Mouse (Mus musculus) activated CD4-positive, CD25-positive, alpha-beta regulatory T cell, adult 4 months (primary cell): Measurements from ENCODE around the gene Lingo1. TPM values are rescaled to one million over a fixed set of nuclear protein-coding genes. Genes with fewer than 3 reads are reported as not detected.

ENCODE experiments used
- ATAC-seq: one replicate; pipeline ENCODE4 v1.8.0; 2017
- polyA plus RNA-seq, 2 experiments: library from polyadenylated mRNA; unstranded; fragments of 100-300 nt; shearing (Covaris generic); gene quantifications; one replicate each; pipeline ENCODE4 v1.2.1; 2017

Lingo1 gene
- polyA plus RNA-seq, 2 experiments from 2014 or later: not detected

DNA sequence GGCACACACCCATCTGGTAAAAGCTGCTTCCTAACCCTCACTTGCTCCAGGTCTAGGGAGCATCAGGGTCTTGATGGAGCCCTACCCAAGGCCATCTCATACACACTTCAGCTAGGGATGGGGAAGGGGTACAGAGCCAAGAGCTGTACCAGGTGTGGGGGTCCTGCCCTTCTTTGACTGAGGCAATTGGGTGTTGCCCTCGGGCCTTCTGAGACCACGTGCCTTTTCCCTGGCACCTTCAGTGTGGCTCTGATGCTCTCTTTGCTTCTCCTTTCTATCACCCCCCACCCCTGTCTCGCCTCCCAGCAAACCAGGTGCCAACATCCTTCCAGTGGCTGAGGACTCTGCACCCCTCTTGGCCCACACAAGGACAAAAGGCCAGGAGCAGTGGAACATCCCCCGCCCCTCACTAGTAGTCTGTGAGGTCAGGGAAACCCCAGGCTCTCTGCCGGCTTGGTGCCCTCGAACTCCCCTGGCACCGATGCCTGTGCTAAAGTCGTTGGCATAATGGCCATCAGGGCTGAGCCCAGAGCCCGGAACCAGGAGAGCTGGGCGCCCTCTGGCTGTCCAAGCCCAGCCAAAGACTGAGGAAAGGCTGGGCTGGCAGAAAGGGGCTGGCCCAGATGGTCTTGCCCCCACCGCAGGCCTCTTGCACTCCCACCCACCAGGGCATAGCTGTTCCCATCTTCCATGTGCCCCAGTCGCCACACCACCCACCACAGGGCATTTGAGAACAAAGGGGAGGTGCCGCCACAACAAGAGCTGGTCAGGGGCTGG, 162.6 kb downstream of the Lingo1 start:
- ATAC-seq: no peak

DNA sequence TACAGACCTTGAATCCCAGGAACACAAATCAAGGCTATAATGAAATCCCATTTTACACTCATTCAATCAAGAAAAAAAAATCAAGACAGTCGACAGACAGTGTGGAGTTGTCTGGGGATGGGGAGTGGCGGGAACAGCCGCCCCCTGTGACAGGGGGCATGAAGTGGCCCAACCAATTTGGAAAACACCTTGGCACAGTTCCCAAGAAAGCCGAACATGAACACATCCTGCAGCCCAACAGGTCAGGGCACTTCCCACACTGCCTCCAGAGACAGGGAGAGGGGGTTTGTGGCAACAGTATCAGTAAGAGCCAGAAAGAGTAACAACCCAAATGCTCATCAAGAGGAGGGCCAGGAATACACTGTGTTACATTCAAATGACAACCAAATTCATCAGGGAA, 165.3 kb downstream of the Lingo1 start:
- no peak for ATAC-seq

DNA sequence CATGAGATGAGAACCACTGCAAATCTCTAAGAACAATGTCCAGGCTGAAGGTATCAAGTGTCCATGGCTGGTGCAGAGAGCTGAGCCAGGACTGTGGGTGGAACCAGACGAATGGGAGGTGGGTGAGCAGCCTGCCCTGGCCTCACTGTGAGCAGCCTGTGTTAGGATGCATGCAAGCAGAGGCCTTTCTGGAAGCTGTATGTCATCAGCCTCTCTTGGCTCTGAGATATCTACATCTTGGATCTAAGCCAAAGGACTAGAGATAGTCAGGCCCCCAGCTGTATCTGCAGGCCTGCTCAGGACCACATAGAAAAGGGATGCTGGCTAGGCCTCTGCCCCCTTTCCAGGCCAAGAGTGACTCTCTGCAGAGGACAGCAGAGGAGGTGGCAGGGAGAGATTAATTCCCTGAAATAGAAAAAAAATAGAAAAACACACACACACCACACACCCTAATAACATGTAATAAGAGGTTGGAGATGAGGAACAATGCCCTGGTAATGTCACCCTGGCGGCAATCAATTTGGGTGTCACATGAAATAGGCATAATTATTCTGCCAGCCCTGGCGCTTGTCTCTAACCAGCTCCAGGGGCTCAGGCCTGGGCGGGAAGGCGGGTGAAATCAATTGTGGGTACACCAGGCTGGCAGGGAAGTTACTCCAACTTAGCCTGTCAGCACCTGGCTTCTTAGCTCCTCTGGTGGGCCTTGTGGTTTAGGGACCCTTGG, 166.4 kb downstream of the Lingo1 start:
- no peak for ATAC-seq

DNA sequence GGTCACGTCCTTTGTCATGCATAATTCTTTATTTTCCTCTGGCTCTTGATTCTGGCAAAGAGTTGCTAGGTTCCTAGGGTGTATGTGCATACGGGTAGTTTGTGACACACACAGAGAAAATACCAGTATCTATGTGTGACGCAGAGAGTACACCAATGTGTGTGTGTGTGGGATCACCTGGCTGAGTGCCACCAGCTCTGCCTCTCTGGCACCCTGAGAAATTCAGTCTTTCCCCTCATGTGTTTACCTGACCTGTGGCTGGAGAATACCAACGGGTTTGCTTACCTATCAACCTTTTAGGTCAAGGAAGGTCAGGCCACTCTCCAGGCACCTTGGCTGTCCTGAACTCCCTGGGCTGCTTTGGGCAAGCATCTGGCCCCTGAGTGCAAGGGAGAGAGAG, 169.0 kb downstream of the Lingo1 start:
- ATAC-seq: no peak

DNA sequence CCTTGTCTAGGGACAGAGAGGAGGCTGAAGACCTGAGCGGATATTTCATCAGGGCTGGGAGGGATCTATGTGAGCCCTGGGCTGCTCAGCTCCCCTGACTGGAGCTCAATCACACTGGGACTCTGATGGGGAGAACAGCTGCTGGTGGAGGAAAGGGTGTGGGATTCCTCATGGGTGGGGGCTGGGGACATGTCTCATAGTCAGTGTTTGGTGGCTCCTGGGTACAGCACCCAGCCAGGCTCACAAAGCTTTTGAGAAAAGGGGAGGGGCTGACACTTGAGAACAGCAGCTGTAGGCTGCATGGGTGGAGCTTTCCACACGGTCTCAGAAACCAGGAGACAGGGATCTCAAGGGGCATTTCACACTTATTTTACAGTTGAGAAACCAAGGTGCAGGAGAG, 171.3 kb downstream of the Lingo1 start:
- no peak for ATAC-seq

DNA sequence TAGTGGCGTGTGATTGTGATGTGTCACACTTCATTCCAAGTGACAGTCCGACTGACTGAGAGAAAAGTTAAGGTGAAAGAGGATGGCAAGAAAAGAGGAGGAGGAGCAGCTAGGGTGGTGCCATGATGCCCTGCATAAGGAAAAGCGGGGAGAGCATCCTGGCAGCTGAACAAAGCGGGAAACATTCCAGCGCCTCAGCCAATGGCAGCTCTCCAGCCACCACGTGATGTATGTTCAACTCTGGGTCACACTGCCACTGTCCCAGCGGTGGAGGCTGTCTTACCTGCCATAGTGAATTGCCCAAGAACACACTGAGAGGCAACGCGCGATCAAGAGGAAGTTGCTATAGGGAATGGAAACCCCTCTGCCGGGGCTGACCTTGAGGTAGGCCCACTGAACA, 172.9 kb downstream of the Lingo1 start:
- no peak for ATAC-seq

DNA sequence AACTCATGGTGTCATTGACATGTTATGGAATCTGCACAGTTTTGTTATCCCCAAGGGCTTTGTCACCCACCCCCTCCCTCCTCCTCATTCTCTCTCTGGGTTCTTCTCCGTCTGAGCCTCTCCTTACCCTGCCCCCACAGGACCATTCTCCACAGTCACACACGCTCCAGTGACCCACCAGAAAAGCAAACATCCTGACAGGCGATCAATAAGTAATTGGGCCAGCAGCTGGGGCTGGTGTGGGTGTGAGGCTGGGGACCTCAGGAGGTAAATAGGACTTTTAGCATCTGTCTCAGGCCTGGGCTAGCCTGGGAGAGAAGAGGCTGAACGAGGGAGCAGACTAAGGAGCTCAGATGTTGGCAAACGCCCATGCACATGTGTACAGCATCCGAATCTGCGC, 173.5 kb downstream of the Lingo1 start:
- ATAC-seq: no peak

DNA sequence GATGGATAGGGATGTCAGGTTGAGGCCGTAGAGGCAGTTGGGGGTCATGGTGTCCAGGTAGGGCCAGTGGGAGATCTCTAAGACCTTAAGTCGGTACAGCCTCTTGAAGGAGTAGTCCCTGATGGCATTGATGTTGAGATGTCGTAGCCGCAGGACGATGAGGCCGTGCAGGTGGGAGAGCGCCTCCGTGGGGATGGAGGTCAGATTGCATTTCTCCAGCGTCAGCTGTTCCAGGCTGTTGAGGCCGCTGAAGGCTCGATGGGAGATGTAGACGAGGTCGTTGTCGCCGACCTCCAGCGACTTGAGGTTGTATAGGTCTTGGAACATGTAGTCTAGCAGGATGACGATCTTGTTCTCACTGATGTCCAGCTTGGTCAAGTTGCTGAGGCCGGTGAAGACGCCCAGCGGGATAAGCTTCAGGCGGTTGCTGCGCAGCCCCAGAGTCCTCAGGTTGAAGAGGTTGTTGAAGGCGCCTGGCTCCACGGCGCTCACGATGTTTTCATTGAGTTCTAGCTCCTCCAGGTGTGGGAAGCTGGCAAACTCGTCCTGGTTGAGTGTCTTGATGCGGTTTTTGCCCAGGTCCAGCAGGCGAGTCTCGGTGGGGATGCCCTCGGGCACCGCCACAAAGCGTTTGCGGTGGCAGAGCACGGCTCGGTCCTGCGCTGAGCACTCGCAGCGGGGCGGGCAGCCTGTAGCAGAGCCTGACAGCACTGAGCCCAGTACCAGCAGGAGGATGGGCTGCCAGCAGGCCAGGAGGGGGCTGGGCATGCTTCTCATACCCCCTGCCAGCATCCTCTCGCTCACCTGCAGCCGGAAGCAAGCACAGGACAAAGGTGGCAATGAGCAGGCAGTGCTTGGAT, 175.5 kb downstream of the Lingo1 start:
- no peak for ATAC-seq

DNA sequence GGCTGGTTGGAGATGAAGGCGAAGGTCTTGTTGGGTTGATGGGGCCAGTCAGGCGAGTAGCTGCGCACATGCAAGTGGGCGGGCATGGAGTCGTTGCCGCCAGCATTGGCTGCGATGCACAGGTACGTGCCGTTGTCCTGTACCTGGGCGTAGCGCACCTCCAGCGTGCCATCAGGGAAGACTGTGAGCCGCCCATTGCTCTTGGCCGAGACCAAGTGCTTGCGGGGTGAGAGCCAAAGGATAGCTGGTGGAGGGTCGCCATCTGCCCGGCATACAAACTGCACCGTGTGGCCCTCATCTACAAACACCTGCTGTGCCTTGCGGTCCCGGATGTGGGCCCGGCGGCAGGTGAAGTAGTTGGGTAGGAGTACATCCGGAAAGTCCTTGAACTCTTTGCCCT, 176.6 kb downstream of the Lingo1 start:
- no peak for ATAC-seq

DNA sequence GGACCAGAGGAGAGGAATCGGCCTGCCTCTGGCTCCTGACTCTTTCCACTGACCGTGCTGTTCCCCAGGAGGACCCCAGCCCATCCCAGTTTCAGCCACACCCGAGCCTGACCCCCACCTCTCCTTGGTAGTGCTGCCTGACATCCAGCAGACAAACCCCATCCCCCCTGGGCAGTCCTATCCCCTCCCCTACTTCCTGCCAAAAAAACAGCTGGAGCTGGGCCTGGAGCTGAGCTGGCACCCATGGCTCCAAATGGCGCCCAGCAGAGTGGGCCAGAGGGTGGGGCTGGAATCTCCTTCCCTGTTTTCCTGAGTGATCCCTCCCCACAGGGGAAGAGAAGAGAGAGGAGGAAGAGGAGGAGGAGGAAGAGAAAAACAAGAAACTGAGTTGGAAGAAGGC, 177.6 kb downstream of the Lingo1 start:
- no peak for ATAC-seq

DNA sequence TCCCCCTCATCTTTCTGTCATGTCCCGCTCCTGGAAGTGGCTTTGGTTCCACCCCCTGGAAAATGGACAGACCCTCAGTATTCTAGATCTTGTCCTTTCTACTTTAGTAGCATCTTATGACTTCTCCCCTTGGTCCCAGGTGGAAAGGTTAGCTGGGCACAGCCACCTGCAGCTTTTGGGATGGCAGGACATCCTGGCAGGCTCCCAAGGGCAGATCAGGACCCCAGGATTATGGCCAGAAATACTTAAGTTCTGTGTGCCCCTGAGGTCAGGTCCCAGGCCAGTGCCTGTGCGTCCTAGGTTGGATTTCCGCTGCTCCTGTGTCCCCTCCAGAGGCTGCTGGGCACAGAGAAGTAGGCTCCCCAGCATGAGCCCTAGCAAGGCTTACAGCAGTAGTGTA, 180.2 kb downstream of the Lingo1 start:
- no peak for ATAC-seq

DNA sequence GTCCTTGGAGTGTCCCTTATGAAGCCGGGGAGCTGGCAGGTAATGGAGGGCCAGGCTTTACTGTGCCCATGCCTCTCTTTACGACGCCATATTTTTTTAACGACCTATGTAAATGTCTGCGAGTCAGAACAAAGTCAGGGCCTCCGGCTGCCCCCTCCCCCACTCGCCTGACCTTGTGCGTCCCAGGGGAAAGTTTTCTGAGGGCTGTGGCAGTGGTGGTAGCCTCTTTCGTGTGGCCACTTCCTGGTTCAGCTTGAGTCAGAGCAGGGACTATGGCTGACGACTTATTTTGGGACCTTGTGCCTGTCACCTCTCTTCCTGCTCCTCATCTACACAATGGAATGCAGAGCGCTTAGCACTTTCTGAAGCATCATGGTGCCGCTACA, 183.5 kb downstream of the Lingo1 start:
- ATAC-seq: no peak

DNA sequence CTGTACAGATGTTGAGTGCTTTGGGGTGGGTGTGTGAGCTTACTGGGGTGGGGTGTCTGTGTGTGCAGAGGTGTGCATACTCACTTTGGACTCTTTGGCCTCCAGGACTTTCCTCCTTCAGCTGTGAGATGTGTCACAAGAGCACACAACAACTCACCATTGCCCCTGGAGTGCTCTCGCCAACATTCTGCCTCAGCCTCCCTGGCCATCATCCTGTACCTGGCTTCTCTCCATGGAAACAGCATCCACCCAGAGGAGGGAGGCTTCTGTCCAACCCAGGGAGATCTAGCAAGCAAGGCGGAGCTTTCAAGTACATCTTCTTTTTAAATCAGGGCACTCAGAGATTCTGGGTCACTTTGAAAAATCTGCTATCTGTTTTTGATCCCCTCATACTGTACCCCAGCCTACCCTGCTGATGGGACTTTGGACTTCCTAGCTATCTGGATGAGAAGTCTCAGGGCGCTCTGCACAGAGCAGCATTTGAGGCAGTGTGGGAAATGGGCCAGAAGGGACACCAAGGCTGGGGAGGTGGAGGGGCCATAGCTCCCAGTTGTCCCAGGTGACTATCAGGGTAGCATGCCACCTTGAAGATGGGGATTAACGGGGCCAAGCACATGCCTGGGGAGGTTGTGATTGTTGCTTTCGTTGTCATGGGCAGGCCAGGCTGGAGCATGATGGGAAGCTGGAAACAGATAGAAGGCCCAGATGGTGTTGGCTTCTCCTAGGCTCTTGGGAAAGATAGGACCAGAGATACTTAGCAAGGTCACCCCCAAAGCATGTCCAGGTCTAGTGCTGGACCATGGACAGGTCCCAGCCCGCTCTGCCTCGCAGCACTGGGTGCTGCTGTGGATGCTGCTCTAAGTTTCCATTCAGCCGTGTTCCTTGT, 184.1 kb downstream of the Lingo1 start:
- ATAC-seq: no peak

DNA sequence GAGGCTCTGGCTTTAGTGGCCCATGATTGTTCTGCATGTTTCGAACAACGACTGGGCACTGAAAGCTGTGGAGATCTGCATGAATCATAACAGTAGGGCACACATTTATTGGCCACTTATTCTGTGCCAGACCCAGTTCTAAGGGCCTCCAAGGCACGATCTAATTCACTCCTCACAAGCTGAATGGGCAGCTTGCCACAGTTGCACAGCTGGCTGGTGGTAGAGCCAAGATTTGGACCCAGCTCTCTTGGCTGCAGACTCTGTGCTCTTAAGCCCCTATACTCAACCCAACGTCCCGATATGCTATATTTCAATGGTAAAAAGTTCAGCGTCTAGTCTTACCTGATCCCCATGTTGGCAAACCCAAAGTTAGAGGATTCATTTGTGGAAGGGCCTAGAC, 185.3 kb downstream of the Lingo1 start:
- ATAC-seq: no peak

DNA sequence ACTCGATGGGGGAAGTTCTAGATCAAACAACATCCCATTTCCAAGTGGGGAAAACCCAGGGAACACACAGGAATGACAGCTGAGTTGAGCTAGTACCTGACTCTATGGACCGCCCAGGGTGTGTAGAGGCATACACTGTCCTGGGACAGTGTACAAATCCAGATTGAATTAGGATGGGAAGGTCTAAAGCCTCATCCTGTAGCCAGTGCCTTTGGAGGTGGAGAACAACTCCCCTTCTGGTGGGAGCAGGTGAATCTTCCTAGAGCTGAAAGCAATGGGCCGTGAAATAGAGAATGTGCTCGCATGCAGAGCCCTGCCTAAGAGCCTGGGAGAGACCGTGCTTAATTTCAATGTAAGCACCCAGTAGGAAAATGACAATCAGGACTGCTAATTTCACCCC, 185.8 kb downstream of the Lingo1 start:
- ATAC-seq: no peak

DNA sequence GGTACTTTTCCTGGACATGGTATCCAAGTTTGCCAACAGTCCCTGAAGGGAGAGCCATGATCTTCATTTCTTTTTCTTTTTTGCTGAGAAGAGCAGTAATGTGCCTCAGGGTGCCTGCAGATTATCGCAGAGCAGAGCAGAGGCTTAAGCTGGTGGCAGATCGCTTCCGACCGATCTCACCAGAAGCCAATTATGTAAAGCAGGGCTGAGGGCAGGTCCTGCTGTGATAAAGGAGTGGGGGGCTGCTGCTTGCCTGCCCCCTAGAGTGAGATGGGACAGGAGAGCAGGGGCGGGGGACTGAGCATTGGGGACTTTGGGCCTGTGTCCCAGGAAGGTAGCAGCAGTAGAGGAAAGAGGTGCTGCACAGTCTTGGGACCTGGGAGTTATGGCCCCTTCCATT, 186.8 kb downstream of the Lingo1 start:
- no peak for ATAC-seq

DNA sequence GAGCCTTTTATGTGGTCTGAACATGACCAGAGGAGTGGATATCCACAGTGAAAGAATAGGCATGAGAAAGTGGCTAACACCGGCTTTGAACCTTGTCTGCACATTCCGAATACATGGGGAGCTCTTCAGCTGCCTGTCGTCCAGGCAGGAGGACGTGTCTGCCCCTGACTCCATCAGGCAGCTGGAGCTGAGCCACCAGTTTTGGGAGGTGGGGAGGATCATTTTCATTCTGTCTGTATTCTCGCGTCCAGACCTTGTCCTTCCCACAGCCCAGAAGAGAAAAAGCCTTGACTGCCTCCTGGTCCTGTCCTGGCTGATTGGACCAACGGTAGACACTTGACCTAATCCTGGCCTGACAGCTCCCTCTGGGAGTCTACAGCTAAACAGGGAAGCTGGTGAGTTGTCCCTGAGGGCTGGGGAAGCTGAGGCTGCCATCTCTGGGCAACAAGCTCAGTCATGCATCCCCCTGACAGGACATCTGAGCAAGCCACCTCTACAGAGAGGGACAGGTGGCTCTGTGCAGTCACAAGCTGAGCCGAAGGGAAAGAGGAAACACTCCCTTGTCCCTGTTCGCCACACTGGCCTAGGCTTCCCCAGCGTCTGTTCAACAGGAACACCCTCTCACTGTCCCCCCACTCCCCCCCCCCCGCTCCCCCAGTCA, 187.4 kb downstream of the Lingo1 start:
- no peak for ATAC-seq

DNA sequence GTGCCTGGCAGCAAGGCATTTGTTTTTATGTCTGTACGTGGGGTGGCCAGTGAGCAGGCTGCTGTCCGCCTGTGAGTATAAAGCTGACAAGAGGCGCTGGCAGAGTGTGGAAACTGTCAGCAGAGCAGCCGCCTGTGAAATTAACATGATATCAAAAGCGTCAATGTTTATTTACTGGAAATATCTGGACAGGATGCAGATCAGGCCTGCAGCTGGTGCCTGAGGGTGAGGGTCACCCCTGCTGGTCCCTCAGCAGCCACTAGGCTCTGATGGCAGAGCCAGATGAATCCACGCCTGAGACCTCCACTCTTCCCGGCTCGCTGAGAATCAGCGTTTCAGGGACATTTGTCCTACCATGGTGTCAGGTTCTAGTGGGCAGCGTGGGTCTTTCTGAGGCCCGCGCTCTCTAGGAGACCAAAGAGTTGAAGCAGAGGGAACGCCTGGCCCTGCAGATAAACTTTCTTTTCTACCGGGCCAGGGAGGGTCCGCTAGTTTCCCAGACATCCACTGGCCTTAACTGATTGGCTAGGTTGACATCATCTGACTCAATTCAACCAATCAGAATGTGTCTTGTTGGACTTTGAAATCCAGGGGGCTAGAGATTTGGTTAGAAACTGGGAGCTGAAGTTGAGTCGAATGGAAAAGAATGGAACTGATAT, 190.1 kb downstream of the Lingo1 start:
- ATAC-seq: no peak

DNA sequence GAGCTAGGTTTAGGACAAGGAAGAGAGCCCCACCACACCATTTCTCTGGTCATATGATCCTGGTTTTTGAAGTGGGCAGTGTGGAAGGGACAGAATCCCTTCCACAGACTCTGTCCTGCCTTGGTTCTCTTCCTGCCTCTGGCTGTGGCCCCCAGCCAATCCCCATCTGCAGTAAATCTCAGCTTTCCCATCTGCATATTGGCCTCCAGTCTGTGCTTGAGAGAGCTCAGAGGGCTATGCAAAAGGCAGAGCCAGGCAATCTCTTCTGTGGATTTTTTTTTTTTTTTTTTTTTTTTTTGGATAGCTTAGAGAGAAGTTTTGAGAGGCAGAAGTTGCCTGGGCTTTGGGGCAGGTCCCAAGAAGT, 190.8 kb downstream of the Lingo1 start:
- ATAC-seq: no peak

DNA sequence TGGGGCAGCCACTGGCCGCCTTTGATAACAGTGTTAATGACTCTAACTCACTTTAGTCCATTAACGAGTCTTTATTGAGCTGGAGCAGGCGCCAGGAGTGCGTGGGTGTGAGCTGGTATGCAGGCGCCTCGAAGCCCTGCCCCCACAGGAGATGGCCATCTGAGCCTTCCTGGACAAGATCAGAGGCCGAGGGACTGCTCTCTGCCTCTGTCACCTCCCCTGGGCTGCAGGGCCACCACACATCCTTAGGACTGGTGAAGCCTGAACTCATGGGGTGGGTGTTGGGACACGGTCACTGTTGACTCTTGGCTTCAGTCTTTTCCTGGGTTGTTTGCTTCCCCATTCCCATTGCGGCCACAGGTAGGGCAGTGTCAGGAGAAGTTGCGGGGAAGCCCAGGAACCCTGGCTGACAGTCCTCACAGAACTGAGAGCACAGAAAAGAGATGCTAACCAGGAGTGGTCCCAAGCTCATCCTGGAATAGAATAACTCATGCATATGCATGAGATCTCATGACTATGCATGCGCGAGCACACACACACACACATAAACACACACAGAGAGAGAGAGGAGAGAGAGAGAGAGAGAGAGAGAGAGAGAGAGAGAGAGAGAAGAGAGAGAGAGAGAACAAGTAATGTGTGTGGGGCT, 191.3 kb downstream of the Lingo1 start:
- ATAC-seq: no peak

DNA sequence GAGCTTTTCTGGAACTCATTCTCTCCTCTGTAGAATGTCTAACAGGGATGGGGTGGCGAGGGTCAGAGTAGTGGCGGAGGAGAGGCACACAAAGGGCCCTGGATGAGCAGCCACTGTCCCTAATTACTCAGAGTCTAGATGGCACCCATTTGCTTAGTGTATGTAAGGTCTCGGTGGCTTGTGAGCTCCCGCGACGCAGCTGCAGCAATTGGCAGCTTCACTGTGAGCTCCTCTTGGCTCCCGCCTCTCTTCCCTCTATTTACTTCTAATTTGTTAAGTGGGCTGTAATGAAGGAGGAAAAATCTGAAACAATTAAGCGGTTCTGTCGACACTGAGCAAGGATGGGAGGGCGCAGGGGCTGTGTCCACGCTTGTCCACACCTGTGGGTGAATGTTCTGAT, 195.6 kb downstream of the Lingo1 start:
- ATAC-seq: no peak
